Mouse (Mus musculus) embryonic stem cell, embryonic (primary cell): ENCODE measurements around the gene Gpr3.

Experiments
- CTCF ChIA-PET, 4 experiments: fragments of 300-600 bp in 2 of 4; fragments of 350-600 bp in 2 of 4; sonication (Branson Sonifier 250); formaldehyde crosslinking; loops; one replicate each; lab custom pipeline; 2022; ENCODE audit warnings: inconsistent platforms in 2 of 4; lab: Charles Lee
- POLR2A ChIA-PET, 4 experiments: fragments of 300-600 bp in 2 of 4; fragments of 350-600 bp in 2 of 4; sonication (Branson Sonifier 250); formaldehyde crosslinking; loops; one replicate each; lab custom pipeline; 2022; ENCODE audit warnings: antibody characterized with exemption in 4 of 4, inconsistent platforms in 1 of 4; lab: Charles Lee

Gene Gpr3

DNA sequence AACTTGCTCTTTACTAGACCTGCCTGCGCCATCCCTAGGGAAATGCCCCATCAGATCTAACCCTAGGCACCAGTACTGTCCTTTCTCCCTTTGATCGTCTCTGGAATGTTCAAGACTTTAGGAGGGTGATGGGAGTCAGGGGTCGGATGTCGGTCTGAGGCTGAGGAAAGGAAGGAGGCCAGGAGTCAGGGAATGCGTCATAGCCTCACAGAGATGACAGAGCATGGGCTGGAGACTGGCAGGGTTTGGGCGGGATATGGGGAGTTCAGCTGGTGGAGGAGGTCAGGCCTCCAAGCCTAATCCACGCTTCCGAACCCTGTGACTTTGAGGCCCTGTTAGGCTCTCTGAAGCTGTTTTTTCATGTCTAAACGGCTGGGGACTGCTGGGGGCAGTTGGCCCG is 1.3 kb upstream of the Gpr3 start:
- CTCF ChIA-PET, result interaction anchor here (0.5 to 1.5 kb wide), 25 partner anchors 7 to 803 kb away, joined by 3 to 9 read pairs (median 4); partner anchors contain the start of genes Ahdc1 (in 1 of the 4) and Map3k6 (in 1 of the 4)

DNA sequence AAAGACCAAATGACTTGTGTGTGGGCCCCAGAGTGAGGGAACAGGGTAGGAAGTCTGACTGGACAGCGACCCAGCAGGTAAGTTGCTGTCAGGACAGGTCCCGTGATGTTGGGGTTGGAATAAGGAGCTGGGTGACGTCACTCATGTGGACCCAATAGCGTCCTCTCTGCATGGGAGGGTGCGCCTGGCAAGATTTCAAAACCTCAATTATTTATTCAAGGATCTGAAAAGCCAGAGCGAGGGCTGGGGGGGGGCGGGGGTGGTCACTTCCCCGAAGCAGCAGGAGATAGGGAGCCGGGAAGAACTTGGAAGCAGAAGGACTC is 893 bp upstream of the Gpr3 start:
- POLR2A ChIA-PET, result interaction anchor here in 3 of 4 experiments (0.5 to 3.5 kb wide), 28 partner anchors 8 to 279 kb away, joined by 3 to 20 read pairs (median 3); partner anchors contain the start of genes Slc9a1 (in 2 of the 3), Map3k6 (in 1 of the 3), Tent5b (in 1 of the 3) and Tmem222 (in 1 of the 3)
- CTCF ChIA-PET, result interaction anchor here (0.5 to 1.5 kb wide), 27 partner anchors 8 to 803 kb away, joined by 3 to 9 read pairs (median 4); partner anchors contain the start of genes Ahdc1 (in 1 of the 4) and Map3k6 (in 1 of the 4)

More for the DNA sequence above, 1.3 kb upstream of the Gpr3 start:
- POLR2A ChIA-PET, result interaction anchor here in 3 of 4 experiments (0.5 to 3.5 kb wide), 22 partner anchors 8 to 279 kb away, joined by 3 to 20 read pairs (median 3); partner anchors contain the start of genes Slc9a1 (in 2 of the 3), Map3k6 (in 1 of the 3) and Wdtc1 (in 1 of the 3)

DNA sequence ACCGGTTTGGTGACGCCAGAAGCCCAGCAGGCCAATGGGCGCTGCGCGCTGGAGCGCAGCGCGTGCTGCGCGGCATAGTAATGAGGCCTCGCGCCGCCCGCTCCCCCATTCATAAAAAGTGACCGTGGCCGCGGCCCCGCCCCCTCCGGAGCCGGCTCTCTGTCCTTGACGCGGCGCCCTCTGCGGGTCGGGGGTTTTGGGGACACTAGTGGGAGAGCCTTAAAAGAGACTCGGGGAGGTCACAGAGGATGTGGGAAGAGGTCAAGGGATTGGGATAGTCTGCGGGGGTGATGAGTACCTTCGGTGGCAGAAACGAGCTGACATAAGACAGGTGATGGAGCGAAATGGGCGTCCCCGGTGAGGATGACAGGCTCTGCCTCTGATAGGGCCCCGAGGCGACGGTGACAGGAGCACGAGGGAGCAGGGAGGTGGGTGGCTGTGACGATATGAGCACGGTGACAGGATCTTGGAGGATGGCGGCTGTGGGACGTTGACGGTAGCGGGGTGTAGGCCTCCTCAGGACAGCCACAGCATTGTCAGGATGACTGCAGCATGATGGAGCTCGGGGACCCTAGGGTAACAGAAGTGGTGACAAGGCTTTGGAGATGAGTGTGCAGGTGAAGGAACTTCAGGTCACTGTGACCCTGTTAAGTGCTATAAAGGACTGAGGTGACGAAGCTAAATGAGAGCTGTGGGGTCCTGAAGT is 379 bp upstream of the Gpr3 start:
- POLR2A ChIA-PET, result interaction anchor here in 3 of 4 experiments (0.6 to 3.5 kb wide), 24 partner anchors 8 to 278 kb away, joined by 3 to 20 read pairs (median 3); partner anchors contain the start of genes Map3k6 (in 1 of the 3), Slc9a1 (in 1 of the 3), Tent5b (in 1 of the 3) and Tmem222 (in 1 of the 3)
- CTCF ChIA-PET, result interaction anchor here in 3 of 4 experiments (0.5 to 1.5 kb wide), 25 partner anchors 8 to 271 kb away, joined by 3 to 9 read pairs (median 4); partner anchors contain the start of genes Ahdc1 (in 1 of the 3) and Map3k6 (in 1 of the 3)

DNA sequence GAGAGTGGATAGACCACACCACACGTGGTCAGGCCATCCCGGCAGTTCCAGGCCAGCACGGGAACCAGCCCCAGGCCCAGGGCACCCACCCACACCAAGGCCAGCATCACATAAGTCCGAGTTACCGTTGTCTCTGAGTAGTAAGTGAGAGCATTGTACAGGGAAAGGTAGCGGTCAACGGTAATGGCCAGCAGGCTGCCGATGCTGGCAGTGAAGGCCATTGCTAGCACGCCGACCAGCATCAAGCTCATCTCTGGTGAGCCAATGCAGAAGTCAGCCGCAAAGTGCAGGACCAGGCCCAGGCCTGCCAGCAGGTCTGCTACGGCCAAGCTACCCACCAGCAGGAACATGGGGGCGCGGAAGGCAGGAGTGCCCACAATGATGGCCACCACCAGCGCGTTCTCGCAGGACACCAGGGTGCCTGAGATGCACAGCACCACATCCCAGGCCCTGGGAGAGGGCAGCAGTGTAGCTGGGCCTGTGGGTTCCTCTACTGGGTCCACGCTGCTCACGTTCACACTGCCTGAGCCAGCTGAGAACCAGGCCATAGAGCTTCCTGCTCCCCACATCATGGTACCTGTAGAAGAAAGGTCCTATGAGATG is 1.4 kb downstream of the Gpr3 start:
- ChIA-PET CTCF (interaction anchor here (0.6 to 2.8 kb wide), 13 partner anchors 9 to 91 kb away, joined by 3 to 14 read pairs (median 4); no protein-coding TSS in a partner anchor), POLR2A (interaction anchor here (0.6 to 3.5 kb wide), 13 partner anchors 10 to 348 kb away, joined by 3 to 20 read pairs (median 3); no protein-coding TSS in a partner anchor)

DNA sequence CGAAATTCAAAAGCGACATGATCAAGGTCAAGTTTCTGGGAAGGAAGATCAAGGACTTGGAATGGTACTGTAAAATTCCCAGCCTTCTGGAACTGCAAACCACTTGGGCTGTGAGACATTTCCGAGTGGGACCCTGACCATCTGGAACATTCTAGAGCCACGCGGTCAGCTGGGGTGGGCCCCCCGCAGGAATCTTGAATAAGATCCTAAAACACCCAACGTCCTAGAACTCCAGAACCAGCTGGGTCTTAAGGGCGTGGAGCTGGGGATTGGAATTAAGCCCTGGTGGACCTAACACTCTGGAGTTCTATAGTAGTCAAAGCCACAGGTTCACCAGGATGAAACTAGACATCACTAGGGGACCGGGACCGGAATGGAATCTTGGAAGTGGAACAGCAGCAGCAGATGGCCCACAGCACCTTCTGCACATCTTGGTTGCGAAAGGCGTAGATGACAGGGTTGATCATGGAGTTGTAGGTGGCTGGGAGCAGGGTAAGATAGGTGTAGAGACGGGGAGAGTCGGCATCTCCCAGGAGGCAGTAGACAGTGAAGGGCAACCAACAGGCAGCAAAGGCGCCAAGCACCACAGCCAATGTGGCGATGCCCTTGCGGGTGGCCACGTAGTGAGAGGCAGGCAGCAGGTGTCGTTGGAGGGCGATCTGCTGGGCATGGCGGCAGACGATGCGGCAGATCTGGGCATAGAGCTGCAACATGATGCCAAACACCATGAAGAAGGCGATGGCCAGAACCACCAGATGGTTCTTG is 2.1 kb downstream of the Gpr3 start:
- ChIA-PET CTCF (interaction anchor here (0.5 to 2.8 kb wide), 13 partner anchors 9 to 225 kb away, joined by 3 to 15 read pairs (median 5); no protein-coding TSS in a partner anchor), POLR2A (interaction anchor here (0.5 to 3.5 kb wide), 12 partner anchors 9 to 347 kb away, joined by 3 to 20 read pairs (median 4); no protein-coding TSS in a partner anchor)

DNA sequence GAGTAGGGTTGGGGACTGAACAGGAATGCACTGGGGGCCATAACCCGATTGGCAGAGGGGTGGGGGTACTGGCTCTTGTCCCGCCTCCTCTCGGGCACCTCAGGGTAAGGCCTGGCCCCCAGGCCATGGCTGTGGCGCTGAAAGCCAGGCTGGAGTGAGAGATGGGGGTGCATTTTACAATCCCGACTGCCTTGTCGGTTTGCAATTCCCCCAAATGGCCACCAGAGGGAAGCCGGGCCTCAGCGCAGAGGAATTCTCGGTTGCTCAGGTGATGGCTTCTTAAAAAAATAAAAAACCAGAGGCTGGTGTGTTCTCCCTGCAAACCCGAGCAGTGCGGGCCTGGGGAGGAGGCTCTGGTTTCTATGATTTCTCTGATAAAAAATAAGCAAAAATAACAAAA is 3.0 kb downstream of the Gpr3 start:
- CTCF ChIA-PET, result interaction anchor here (0.6 to 2.8 kb wide), 8 partner anchors 8 to 88 kb away, joined by 3 to 15 read pairs (median 6); no protein-coding TSS in a partner anchor
- POLR2A ChIA-PET, result interaction anchor here in 3 of 4 experiments (0.8 to 3.0 kb wide), 10 partner anchors 10 to 299 kb away, joined by 3 to 16 read pairs (median 3); partner anchors contain the start of genes Slc9a1 (in 1 of the 3) and Wdtc1 (in 1 of the 3)

DNA sequence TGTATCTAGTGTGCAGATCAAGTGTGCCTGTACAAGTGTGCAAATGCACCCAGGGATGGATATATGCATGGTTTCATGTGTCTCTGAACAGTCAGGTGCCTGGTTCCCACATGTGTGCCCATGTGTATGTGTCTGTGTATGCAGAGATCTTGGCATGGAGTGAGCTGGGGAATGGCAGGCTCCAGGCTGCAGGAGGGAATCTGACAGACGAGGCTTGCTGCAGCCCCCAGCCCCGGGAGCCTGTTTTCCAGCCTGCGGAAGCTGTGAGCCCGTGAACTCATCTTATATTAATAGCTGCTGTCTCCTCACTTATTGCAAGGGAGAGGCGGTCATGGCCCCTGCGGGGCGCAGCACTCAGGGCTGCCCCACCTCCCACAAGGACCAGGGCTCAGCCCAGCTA is 8.0 kb downstream of the Gpr3 start:
- CTCF ChIA-PET, result interaction anchor here in 1 of 4 experiments (0.7 kb wide), 1 partner anchor 69 kb away, joined by 4 read pairs; no protein-coding TSS in a partner anchor
- POLR2A ChIA-PET, result interaction anchor here (0.6 to 2.1 kb wide), 7 partner anchors 18 to 149 kb away, joined by 3 to 9 read pairs (median 3); partner anchors contain the start of gene Wdtc1 (in 2 of the 4)

DNA sequence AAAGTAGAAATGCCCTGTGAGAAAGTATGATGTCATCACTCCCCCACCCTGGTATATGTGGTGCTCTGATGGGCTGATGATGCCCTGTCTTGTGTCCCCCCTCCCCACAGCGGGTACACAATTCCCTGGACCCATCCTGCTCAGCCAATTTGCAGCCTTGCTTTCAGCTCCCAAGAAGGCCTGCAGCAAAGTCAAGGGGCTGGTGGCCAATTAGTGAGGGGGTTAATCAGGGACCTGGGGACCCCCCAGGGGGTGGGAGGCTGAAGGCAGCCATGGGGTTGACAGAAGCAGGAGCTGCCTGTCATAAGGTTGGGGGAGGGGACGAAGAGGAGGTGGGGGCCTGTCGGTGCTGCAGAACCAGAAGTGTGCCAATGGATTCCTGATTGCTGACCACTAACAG is 8.7 kb downstream of the Gpr3 start:
- ChIA-PET CTCF (no interaction called here), POLR2A (interaction anchor here in 1 of 4 experiments (0.7 to 2.1 kb wide), 2 partner anchors 27 to 105 kb away, joined by 6 to 9 read pairs; no protein-coding TSS in a partner anchor)

DNA sequence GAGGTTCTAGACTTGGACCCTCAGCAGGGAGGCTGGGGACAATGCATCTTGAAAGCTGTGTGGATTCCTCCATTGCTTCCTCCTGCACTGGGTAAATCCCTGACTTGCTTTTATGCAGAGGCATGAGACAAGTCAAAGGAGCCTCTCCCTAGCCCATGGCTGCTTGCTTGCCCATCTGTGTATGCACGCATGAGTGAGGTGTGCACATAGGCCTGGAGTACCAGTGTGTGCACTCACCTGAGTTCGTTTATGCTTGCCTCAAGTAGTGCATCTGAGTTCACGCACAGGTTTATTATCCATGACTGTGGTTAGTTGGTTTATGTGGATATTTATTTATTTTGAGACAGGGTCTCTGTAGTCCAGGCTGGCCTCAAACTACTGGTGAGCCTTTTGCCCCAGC is 10.1 kb downstream of the Gpr3 start:
- ChIA-PET POLR2A (interaction anchor here in 3 of 4 experiments (0.6 to 3.1 kb wide), 11 partner anchors 11 to 359 kb away, joined by 3 to 15 read pairs (median 3); partner anchors contain the start of genes Gpr3 (in 1 of the 3), Map3k6 (in 1 of the 3) and Ppp1r8 (in 1 of the 3)), CTCF (interaction anchor here (0.6 to 1.3 kb wide), 8 partner anchors 9 to 800 kb away, joined by 3 to 5 read pairs (median 4); no protein-coding TSS in a partner anchor)

DNA sequence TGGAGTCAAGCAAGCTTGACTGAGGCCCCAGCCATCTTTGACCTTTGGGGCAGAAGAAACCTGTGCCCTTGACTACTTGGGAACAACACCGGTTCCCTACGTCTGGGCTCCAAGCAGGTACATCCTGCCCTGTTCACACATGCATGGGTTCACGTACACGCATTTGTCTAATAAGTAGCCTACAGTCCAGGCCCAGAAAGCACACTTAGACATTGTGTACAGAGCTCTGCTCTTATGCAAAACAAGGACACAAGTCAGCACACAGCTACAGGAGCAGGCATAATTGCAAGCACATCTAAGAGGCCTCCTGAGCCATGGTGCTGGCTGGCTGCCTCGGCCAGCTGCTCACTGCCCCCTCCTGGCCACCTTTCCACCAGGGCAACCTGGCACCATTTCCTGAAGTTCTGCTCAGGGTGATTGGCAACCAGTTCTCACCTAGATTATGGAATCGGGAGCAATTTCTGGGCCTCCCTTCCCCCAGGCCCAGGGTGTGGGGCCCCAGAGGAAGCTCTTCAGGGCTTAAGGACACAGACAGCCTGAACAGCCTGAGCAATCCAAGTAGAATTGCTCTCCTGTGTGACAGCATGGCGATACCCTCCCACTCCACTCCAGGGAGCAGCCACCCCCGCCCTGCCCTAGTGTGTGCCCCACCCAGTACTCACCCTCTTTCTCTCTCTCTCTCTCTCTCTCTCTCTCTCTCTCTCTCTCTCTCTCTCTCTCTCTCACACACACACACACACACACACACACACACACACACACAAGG is 11.1 kb downstream of the Gpr3 start:
- ChIA-PET CTCF (interaction anchor here (0.6 to 1.6 kb wide), 22 partner anchors 9 to 801 kb away, joined by 3 to 9 read pairs (median 3); partner anchors contain the start of gene Cd164l2 (in 1 of the 4)), POLR2A (interaction anchor here (0.5 to 3.1 kb wide), 40 partner anchors 9 to 345 kb away, joined by 3 to 20 read pairs (median 3); partner anchors contain the start of genes Gpr3 (in 2 of the 4), Cd164l2 (in 1 of the 4), Nudc (in 1 of the 4) and Wdtc1 (in 1 of the 4))

DNA sequence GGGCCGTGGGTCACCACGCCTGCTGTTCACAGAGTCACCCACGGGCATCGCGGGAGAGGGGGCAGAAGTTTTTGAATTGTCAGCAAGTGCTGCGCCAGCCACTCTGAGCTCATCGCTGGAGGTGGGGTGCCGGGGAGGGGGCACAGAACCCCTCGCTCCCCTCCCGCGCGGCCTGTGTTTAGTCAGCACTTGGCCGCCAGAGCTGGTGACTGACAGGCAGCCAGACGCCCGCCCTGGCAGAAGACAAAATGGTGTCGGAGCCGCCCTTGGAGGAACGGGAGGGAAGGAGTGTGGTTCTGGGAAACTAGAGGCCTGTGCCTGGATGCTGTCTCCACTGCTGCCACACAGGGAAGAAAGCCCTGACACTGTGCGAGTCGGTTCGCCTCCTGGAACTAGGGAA is 12.0 kb downstream of the Gpr3 start:
- CTCF ChIA-PET, result interaction anchor here (0.6 to 1.6 kb wide), 8 partner anchors 11 to 237 kb away, joined by 3 to 6 read pairs (median 4); partner anchors contain the start of gene Cd164l2 (in 1 of the 4)
- POLR2A ChIA-PET, result interaction anchor here in 3 of 4 experiments (0.6 to 3.1 kb wide), 28 partner anchors 8 to 291 kb away, joined by 3 to 20 read pairs (median 4); partner anchors contain the start of genes Gpr3 (in 2 of the 3), Cd164l2 (in 1 of the 3) and Wdtc1 (in 1 of the 3)

DNA sequence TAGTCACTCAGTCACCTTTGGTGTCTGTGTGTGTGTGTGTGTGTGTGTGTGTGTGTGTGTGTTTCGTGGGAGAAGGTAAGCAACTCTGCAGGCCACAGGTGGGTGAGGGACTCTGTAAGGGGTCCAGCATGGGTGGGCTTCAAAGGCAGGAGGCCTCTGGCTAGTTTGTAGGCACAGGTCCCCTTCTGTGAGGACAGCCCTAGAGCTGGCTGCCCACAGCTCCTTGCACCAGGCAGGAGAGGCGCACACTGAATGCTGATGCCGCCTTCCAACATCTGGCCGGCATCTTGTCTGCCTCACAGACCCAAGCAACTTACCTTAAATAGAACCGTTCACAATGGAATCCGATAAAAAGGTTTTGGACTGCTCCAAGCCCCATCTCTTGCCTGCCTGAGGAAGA is 12.6 kb downstream of the Gpr3 start:
- CTCF ChIA-PET, result interaction anchor here in 3 of 4 experiments (0.5 to 0.9 kb wide), 5 partner anchors 14 to 251 kb away, joined by 4 to 5 read pairs (median 4); no protein-coding TSS in a partner anchor
- POLR2A ChIA-PET, result interaction anchor here in 3 of 4 experiments (0.6 to 3.1 kb wide), 16 partner anchors 9 to 190 kb away, joined by 3 to 20 read pairs (median 5); partner anchors contain the start of genes Cd164l2 (in 1 of the 3), Gpr3 (in 1 of the 3) and Wdtc1 (in 1 of the 3)

DNA sequence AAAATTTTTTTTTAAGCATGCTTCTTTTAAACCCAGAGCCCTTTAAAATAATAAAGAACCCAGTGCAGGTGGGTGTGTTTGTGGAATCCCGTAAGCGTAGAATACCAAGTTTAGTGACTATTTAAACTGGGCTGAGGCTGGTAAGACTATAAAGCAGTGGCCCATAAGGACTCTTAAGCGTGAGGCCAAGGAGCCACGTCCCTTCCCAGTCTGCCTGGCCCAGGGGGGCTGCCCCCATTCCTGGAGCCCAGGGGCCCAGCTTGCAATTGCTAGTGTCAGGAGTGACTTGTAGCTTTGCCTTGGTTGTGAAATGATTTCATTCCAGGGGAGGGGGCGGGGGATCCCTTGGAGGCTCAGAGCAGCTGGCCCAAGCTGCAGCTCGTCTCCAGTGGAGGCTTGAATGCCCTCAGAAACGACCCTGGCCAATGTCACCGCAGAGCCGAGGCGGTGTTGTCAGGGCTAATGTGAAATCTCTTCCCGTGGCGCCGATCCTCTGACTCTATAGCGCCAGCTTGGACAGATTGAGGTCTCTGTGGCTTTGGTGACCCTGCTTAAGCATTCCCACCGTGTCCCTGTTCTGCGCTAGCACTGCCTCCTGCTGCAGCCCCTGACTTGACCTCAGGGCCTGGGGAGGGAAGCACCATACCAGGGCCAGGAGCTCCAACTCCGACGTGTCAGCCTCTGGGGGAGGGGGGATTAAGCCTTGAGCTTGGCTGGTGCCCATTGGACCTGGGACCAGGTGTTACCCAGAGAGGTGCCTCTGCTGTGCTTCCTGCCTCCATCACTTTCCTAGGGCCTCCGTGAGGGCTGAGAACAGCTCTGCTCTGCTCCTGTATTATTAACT is 13.8 kb downstream of the Gpr3 start:
- ChIA-PET POLR2A (interaction anchor here (0.6 to 2.9 kb wide), 20 partner anchors 9 to 248 kb away, joined by 3 to 16 read pairs (median 3); partner anchors contain the start of gene Wasf2 (in 1 of the 4)), CTCF (interaction anchor here (0.6 to 1.9 kb wide), 11 partner anchors 9 to 1077 kb away, joined by 3 to 9 read pairs (median 4); no protein-coding TSS in a partner anchor)

DNA sequence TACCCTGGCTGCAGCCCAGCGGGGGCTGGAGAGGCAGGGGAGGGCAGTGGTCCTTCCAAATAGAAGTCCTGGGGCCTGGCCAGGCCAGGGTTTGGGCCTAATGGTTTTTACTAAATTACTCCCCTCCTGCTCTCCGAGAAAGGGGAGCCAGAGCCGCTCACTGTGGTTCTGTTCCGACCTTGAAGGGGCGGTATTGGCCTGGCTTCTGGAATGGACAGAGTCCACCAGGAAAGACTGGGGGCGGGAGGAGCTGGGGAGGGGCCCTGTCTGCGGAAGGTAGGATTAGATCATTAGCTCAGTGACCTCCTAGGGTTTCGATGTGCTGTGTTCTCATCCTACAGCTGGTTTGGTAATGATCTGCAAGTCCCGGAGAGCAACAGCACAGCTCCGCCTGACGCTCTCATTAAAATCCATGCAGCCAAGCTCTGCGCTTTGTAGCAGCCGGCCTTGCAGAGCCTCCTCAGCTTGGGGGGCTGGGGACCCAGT is 14.5 kb downstream of the Gpr3 start:
- POLR2A ChIA-PET, result interaction anchor here (0.6 to 2.9 kb wide), 18 partner anchors 8 to 248 kb away, joined by 3 to 16 read pairs (median 3); partner anchors contain the start of gene Wasf2 (in 1 of the 4)
- CTCF ChIA-PET, result interaction anchor here (0.6 to 1.9 kb wide), 7 partner anchors 9 to 152 kb away, joined by 3 to 7 read pairs (median 4); no protein-coding TSS in a partner anchor
